Mouse (Mus musculus) myocyte (in vitro differentiated cells): ENCODE measurements around the gene Tctn1.

ENCODE experiments used
- E2F4 ChIP-seq: IDR thresholded peaks from one replicate; pipeline ENCODE4 v1.6.1; 2011; ENCODE audit warnings: mild to moderate bottlenecking, control low read depth, moderate library complexity; ENCODE audit not compliant: insufficient read depth
- MAX ChIP-seq: IDR thresholded peaks from one replicate; pipeline ENCODE4 v1.6.1; 2011; ENCODE audit warnings: low read depth, mild to moderate bottlenecking, control low read depth
- MYOD1 ChIP-seq, 3 experiments: IDR thresholded peaks; one replicate each; pipeline ENCODE4 v1.6.1; 2011; ENCODE audit warnings: control low read depth in 2 of 3, low read depth in 2 of 3, mild to moderate bottlenecking in 2 of 3, moderate library complexity in 1 of 3; ENCODE audit not compliant: insufficient read length in 2 of 3, control insufficient read depth in 1 of 3
- POLR2A ChIP-seq: IDR thresholded peaks from one replicate; pipeline ENCODE4 v1.6.1; 2011; ENCODE audit warnings: low read depth, mild to moderate bottlenecking, control low read depth, moderate library complexity; ENCODE audit not compliant: insufficient read length
- TCF12 ChIP-seq: IDR thresholded peaks from one replicate; pipeline ENCODE4 v1.6.1; 2011; ENCODE audit warnings: mild to moderate bottlenecking, control low read depth; ENCODE audit not compliant: poor library complexity, insufficient read depth, severe bottlenecking

- TF ChIP-seq POLR2A (no peak), E2F4 (no peak), TCF12 (no peak), MYOD1 (IDR thresholded peaks at IDR 0.05; ENCODE audit: control insufficient read depth in 1 of 3, insufficient read length in 2 of 3, low read depth in 2 of 3) (no peak), MAX (no peak)
These were observed 16.7 kb upstream of the Tctn1 start for GRCm38 (mm10) chr5:122280827-122281462.
